Mouse (Mus musculus) forebrain, embryonic 15.5 days (tissue): ENCODE results near the gene Tarsl2. TPM values are rescaled to one million over a fixed set of nuclear protein-coding genes. Genes with fewer than 3 reads are reported as not detected.

ENCODE experiments used
- ATAC-seq: fragments of 200-750 bp; cut with Nextera tagmentation; replicated peaks from 2 replicates; pipeline ENCODE4 v1.8.0; 2017; ENCODE audit warnings: mild to moderate bottlenecking, moderate TSS enrichment, moderate library complexity
- H3K27ac ChIP-seq: fragments of 300-500 bp; sonication (generic); replicated peaks from 2 replicates; pipeline ENCODE4 v1.5.1; 2015; ENCODE audit warnings: mild to moderate bottlenecking, inconsistent platforms
- H3K27me3 ChIP-seq: fragments of 300-500 bp; sonication (generic); 2 replicates; pipeline ENCODE4 v1.6.1; 2015; ENCODE audit warnings: inconsistent platforms
- H3K36me3 ChIP-seq: fragments of 300-500 bp; sonication (generic); 2 replicates; pipeline ENCODE4 v1.6.1; 2015; ENCODE audit warnings: mild to moderate bottlenecking, inconsistent platforms
- H3K4me1 ChIP-seq: fragments of 300-500 bp; sonication (generic); 2 replicates; pipeline ENCODE4 v1.6.1; 2015; ENCODE audit warnings: inconsistent platforms
- H3K4me2 ChIP-seq: fragments of 300-500 bp; sonication (generic); replicated peaks from 2 replicates; pipeline ENCODE4 v1.6.1; 2015; ENCODE audit warnings: mild to moderate bottlenecking, inconsistent platforms
- H3K4me3 ChIP-seq: fragments of 300-500 bp; sonication (generic); 2 replicates; pipeline ENCODE4 v1.5.1; 2015; ENCODE audit warnings: mild to moderate bottlenecking, inconsistent platforms
- H3K9ac ChIP-seq: fragments of 300-500 bp; sonication (generic); replicated peaks from 2 replicates; pipeline ENCODE4 v1.6.1; 2015; ENCODE audit warnings: mild to moderate bottlenecking, inconsistent platforms
- H3K9me3 ChIP-seq: fragments of 300-500 bp; sonication (generic); 2 replicates; pipeline ENCODE4 v1.6.1; 2016; ENCODE audit warnings: inconsistent platforms
- WGBS: fragments of 180-500 bp; shearing (Covaris S2); methylation state at CpG from one replicate; pipeline ENCODE4 v1.1.7; 2015; ENCODE audit warnings: mixed read lengths; 5-methylcytosine and 5-hydroxymethylcytosine counted together
- polyA plus RNA-seq: library from polyadenylated mRNA; unstranded; fragments of >200 nt; fragmentation: Nextera tagmentation; extraction: Ambion mirVana; gene quantifications from 2 replicates; pipeline ENCODE4 v1.2.1, GENCODE M21; 2015

Gene Tarsl2
- polyA plus RNA-seq, 1 experiment from 2014 or later, result 15.8 TPM

GRCm38 (mm10) chr7:65635831-65636230, 8.9 kb upstream of the Tarsl2 start:
- H3K4me3 ChIP-seq, result no peak overlapping the region
- H3K27me3 ChIP-seq, result no peaks in the 10 kb centered on the region
- H3K9ac ChIP-seq, result no peak overlapping the region
- no peak overlapping the region for H3K4me2 ChIP-seq
- 86% methylated on average over 6 of the region's 6 CpGs for WGBS
- H3K4me1 ChIP-seq, result peaks cover 5% of the 10 kb centered on the region
- H3K36me3 ChIP-seq, result no peaks in the 10 kb centered on the region
- no peak overlapping the region for H3K27ac ChIP-seq
- no peak for ATAC-seq
- no peaks in the 10 kb centered on the region for H3K9me3 ChIP-seq

- WGBS, result 58% methylated on average over 7 of the region's 7 CpGs
- Histone ChIP-seq H3K36me3 (no peaks in the 10 kb centered on the region), H3K27me3 (no peaks in the 10 kb centered on the region), H3K4me3 (no peak overlapping the region), H3K4me2 (no peak overlapping the region), H3K9ac (no peak overlapping the region), H3K9me3 (no peaks in the 10 kb centered on the region), H3K27ac (no peak overlapping the region), H3K4me1 (peaks cover 5% of the 10 kb centered on the region)
- no peak for ATAC-seq
Measured at GRCm38 (mm10) chr7:65636356-65636880, 8.3 kb upstream of the Tarsl2 start.

GRCm38 (mm10) chr7:65638170-65638770, 6.4 kb upstream of the Tarsl2 start:
- H3K4me2 ChIP-seq, result no peak overlapping the region
- no peaks in the 10 kb centered on the region for H3K9me3 ChIP-seq
- H3K27ac ChIP-seq, result no peak overlapping the region
- ATAC-seq, result peak; percentile 75
- no peaks in the 10 kb centered on the region for H3K36me3 ChIP-seq
- H3K4me1 ChIP-seq, result peaks cover 5% of the 10 kb centered on the region
- 0 out of 2 replicates have a peak, but pooled peaks cover 3% of the 10 kb centered on the region for H3K27me3 ChIP-seq
- H3K9ac ChIP-seq, result no peak overlapping the region
- H3K4me3 ChIP-seq, result no peak overlapping the region
- WGBS, result 32% methylated on average over 7 of the region's 7 CpGs

- no peak overlapping the region for H3K27ac ChIP-seq
- H3K9me3 ChIP-seq, result no peaks in the 10 kb centered on the region
- 64% methylated on average over 6 of the region's 6 CpGs for WGBS
- no peak for ATAC-seq
- peaks cover 14% of the 10 kb centered on the region for H3K4me1 ChIP-seq
- no peak overlapping the region for H3K4me2 ChIP-seq
- no peak overlapping the region for H3K9ac ChIP-seq
- no peak overlapping the region for H3K4me3 ChIP-seq
- H3K27me3 ChIP-seq, result 0 out of 2 replicates have a peak, but pooled peaks cover 3% of the 10 kb centered on the region
- no peaks in the 10 kb centered on the region for H3K36me3 ChIP-seq
Measured at GRCm38 (mm10) chr7:65639821-65640382, 4.8 kb upstream of the Tarsl2 start.

- WGBS, result 84% methylated on average over 6 of the region's 6 CpGs
- no peak overlapping the region for H3K9ac ChIP-seq
- H3K9me3 ChIP-seq, result no peaks in the 10 kb centered on the region
- no peak for ATAC-seq
- H3K4me2 ChIP-seq, result no peak overlapping the region
- no peak overlapping the region for H3K27ac ChIP-seq
- no peaks in the 10 kb centered on the region for H3K36me3 ChIP-seq
- H3K4me3 ChIP-seq, result no peak overlapping the region
- peaks cover 17% of the 10 kb centered on the region for H3K4me1 ChIP-seq
- H3K27me3 ChIP-seq, result 0 out of 2 replicates have a peak, but pooled peaks cover 3% of the 10 kb centered on the region
Measured at GRCm38 (mm10) chr7:65640672-65641071, 4.0 kb upstream of the Tarsl2 start.

GRCm38 (mm10) chr7:65642371-65643304, 2.1 kb upstream of the Tarsl2 start:
- H3K4me1 ChIP-seq, result peaks cover 17% of the 10 kb centered on the region
- H3K9ac ChIP-seq, result no peak overlapping the region
- ATAC-seq, result no peak
- no peak overlapping the region for H3K4me2 ChIP-seq
- no peaks in the 10 kb centered on the region for H3K36me3 ChIP-seq
- H3K27ac ChIP-seq, result no peak overlapping the region
- no peak overlapping the region for H3K4me3 ChIP-seq
- 74% methylated on average over 6 of the region's 6 CpGs for WGBS
- H3K27me3 ChIP-seq, result 0 out of 2 replicates have a peak, but pooled peaks cover 3% of the 10 kb centered on the region
- H3K9me3 ChIP-seq, result no peaks in the 10 kb centered on the region

- peaks cover 10% of the 10 kb centered on the region; the same call in 1 of the 2 replicates for H3K36me3 ChIP-seq
- H3K27me3 ChIP-seq, result 0 out of 2 replicates have a peak, but pooled peaks cover 3% of the 10 kb centered on the region
- WGBS, result 24% methylated on average over 6 of the region's 6 CpGs
- peaks cover 12% of the 10 kb centered on the region; the same call in 1 of the 2 replicates for H3K4me1 ChIP-seq
- H3K4me3 ChIP-seq, result peak overlapping the region; percentile 61
- peak overlapping the region; percentile 56 for H3K4me2 ChIP-seq
- H3K9ac ChIP-seq, result peak overlapping the region; percentile 68; the same call in 1 of the 2 replicates
- H3K9me3 ChIP-seq, result no peaks in the 10 kb centered on the region
- peak; percentile 5; the same call in 1 of the 2 replicates for ATAC-seq
- no peak overlapping the region for H3K27ac ChIP-seq
Measured at GRCm38 (mm10) chr7:65643861-65644421, 757 bp upstream of the Tarsl2 start.

- WGBS, result 93% methylated on average over 8 of the region's 8 CpGs
- Histone ChIP-seq H3K27me3 (0 out of 2 replicates have a peak, but pooled peaks cover 3% of the 10 kb centered on the region), H3K9ac (no peak overlapping the region), H3K4me3 (no peak overlapping the region), H3K4me1 (peaks cover 12% of the 10 kb centered on the region; the same call in 1 of the 2 replicates), H3K4me2 (no peak overlapping the region), H3K27ac (no peak overlapping the region), H3K36me3 (peaks cover 16% of the 10 kb centered on the region), H3K9me3 (no peaks in the 10 kb centered on the region)
- ATAC-seq, result no peak
Measured at GRCm38 (mm10) chr7:65645996-65646395, 1.3 kb downstream of the Tarsl2 start.

- Histone ChIP-seq H3K4me1 (no peaks in the 10 kb centered on the region), H3K4me2 (no peak overlapping the region), H3K9me3 (no peaks in the 10 kb centered on the region), H3K4me3 (no peak overlapping the region), H3K9ac (no peak overlapping the region), H3K27ac (no peak overlapping the region), H3K36me3 (peaks cover 28% of the 10 kb centered on the region), H3K27me3 (no peaks in the 10 kb centered on the region)
- ATAC-seq, result no peak
- 92% methylated on average over 4 of the region's 4 CpGs for WGBS
Measured at GRCm38 (mm10) chr7:65650662-65651061, 6.0 kb downstream of the Tarsl2 start.

- Histone ChIP-seq H3K27me3 (no peaks in the 10 kb centered on the region), H3K4me1 (no peaks in the 10 kb centered on the region), H3K9ac (no peak overlapping the region), H3K27ac (no peak overlapping the region), H3K36me3 (peaks cover 16% of the 10 kb centered on the region), H3K4me3 (no peak overlapping the region), H3K4me2 (no peak overlapping the region), H3K9me3 (no peaks in the 10 kb centered on the region)
- no peak for ATAC-seq
- 93% methylated on average over 2 of the region's 2 CpGs for WGBS
Measured at GRCm38 (mm10) chr7:65657490-65658120, 12.9 kb downstream of the Tarsl2 start.

- Histone ChIP-seq H3K4me2 (no peak overlapping the region), H3K9ac (no peak overlapping the region), H3K4me3 (no peak overlapping the region), H3K27ac (no peak overlapping the region), H3K9me3 (no peaks in the 10 kb centered on the region), H3K4me1 (no peaks in the 10 kb centered on the region), H3K27me3 (no peaks in the 10 kb centered on the region), H3K36me3 (peaks cover 14% of the 10 kb centered on the region; the same call in 1 of the 2 replicates)
- WGBS, result 86% methylated on average over 11 of the region's 11 CpGs
- no peak for ATAC-seq
Measured at GRCm38 (mm10) chr7:65663225-65663790, 18.6 kb downstream of the Tarsl2 start.
